Mouse (Mus musculus) E14TG2a.4 (cell line): ENCODE measurements around the gene Chd9.
A peak's percentile ranks its signal among the peaks of the same experiment; 100 is the strongest.

ENCODE experiments used
- H3K27me3 ChIP-seq: 2 replicates; pipeline ENCODE4 v1.6.1; 2014; ENCODE audit warnings: low read length, control low read depth; ENCODE audit not compliant: insufficient read depth
- H3K36me3 ChIP-seq: 2 replicates; pipeline ENCODE4 v1.6.1; 2014; ENCODE audit warnings: low read length, control low read depth; ENCODE audit not compliant: insufficient read depth
- H3K4me1 ChIP-seq: replicated peaks from 2 replicates; pipeline ENCODE4 v1.6.1; 2014; ENCODE audit warnings: low read depth, low read length, control low read depth
- H3K4me3 ChIP-seq: replicated peaks from 2 replicates; pipeline ENCODE4 v1.5.1; 2014; ENCODE audit warnings: mild to moderate bottlenecking, low read length
- H3K9me3 ChIP-seq: 2 replicates; pipeline ENCODE4 v1.6.1; 2014; ENCODE audit warnings: low read length, control low read depth
- CTCF ChIP-seq: conservative IDR thresholded peaks from 2 replicates; pipeline ENCODE4 v1.5.1; 2014; ENCODE audit warnings: low read length
- NANOG ChIP-seq: IDR thresholded peaks from 2 replicates; pipeline ENCODE4 v1.6.1; 2014; ENCODE audit warnings: borderline replicate concordance, low read length, mixed read lengths
- POU5F1 ChIP-seq: IDR thresholded peaks from 2 replicates; pipeline ENCODE4 v1.6.1; 2014; ENCODE audit warnings: low read length, borderline replicate concordance

The Chd9 gene

GRCm38 (mm10) chr8:90978720-90979119 is 150.6 kb downstream of the Chd9 start:
- Histone ChIP-seq H3K27me3 (no peaks in the 10 kb centered on the region), H3K4me1 (no peaks in the 10 kb centered on the region)
- TF ChIP-seq CTCF, result no peak
- TF ChIP-seq POU5F1, result no peak

GRCm38 (mm10) chr8:90979295-90979694 is 151.1 kb downstream of the Chd9 start:
- H3K4me3 ChIP-seq, result no peak overlapping the region
- no peak for TF ChIP-seq CTCF
- TF ChIP-seq POU5F1, result no peak
- TF ChIP-seq NANOG, result no peak
- H3K36me3 ChIP-seq, result peaks cover 76% of the 10 kb centered on the region
- H3K4me1 ChIP-seq, result no peaks in the 10 kb centered on the region
- no peaks in the 10 kb centered on the region for H3K27me3 ChIP-seq
- H3K9me3 ChIP-seq, result no peaks in the 10 kb centered on the region

More at GRCm38 (mm10) chr8:90978720-90979119, 150.6 kb downstream of the Chd9 start:
- Histone ChIP-seq H3K9me3 (no peaks in the 10 kb centered on the region), H3K4me3 (no peak overlapping the region), H3K36me3 (peaks cover 75% of the 10 kb centered on the region)

- H3K9me3 ChIP-seq, result no peaks in the 10 kb centered on the region
- H3K36me3 ChIP-seq, result peaks cover 69% of the 10 kb centered on the region
- H3K27me3 ChIP-seq, result no peaks in the 10 kb centered on the region
- no peaks in the 10 kb centered on the region for H3K4me1 ChIP-seq
- no peak overlapping the region for H3K4me3 ChIP-seq
- TF ChIP-seq POU5F1 (no peak), NANOG (no peak)
Measured at GRCm38 (mm10) chr8:90982087-90982486, 153.9 kb downstream of the Chd9 start.

- Histone ChIP-seq H3K9me3 (no peaks in the 10 kb centered on the region), H3K36me3 (peaks cover 92% of the 10 kb centered on the region), H3K4me3 (no peak overlapping the region), H3K4me1 (peaks cover 5% of the 10 kb centered on the region), H3K27me3 (no peaks in the 10 kb centered on the region)
- no peak for TF ChIP-seq NANOG
- peak; percentile 78 for TF ChIP-seq CTCF
Measured at GRCm38 (mm10) chr8:91019726-91020125, 191.6 kb downstream of the Chd9 start.

GRCm38 (mm10) chr8:91034417-91034816 is 206.3 kb downstream of the Chd9 start:
- Histone ChIP-seq H3K4me1 (no peaks in the 10 kb centered on the region), H3K4me3 (no peak overlapping the region), H3K9me3 (no peaks in the 10 kb centered on the region), H3K27me3 (no peaks in the 10 kb centered on the region), H3K36me3 (peaks cover 96% of the 10 kb centered on the region)
- TF ChIP-seq CTCF (peak; percentile 60), NANOG (no peak)

GRCm38 (mm10) chr8:91036905-91037304 is 208.8 kb downstream of the Chd9 start:
- H3K4me1 ChIP-seq, result no peaks in the 10 kb centered on the region
- H3K9me3 ChIP-seq, result no peaks in the 10 kb centered on the region
- no peaks in the 10 kb centered on the region for H3K27me3 ChIP-seq
- no peak overlapping the region for H3K4me3 ChIP-seq
- H3K36me3 ChIP-seq, result peaks cover 94% of the 10 kb centered on the region
- TF ChIP-seq CTCF (no peak), POU5F1 (no peak), NANOG (no peak)

- no peak overlapping the region for H3K4me3 ChIP-seq
Measured at GRCm38 (mm10) chr8:91038637-91039036, 210.5 kb downstream of the Chd9 start.

GRCm38 (mm10) chr8:91046370-91046769 is 218.2 kb downstream of the Chd9 start:
- Histone ChIP-seq H3K36me3 (peaks cover 72% of the 10 kb centered on the region), H3K27me3 (no peaks in the 10 kb centered on the region), H3K9me3 (no peaks in the 10 kb centered on the region), H3K4me1 (no peaks in the 10 kb centered on the region), H3K4me3 (no peak overlapping the region)
- TF ChIP-seq CTCF, result no peak
- no peak for TF ChIP-seq POU5F1
- no peak for TF ChIP-seq NANOG

More at GRCm38 (mm10) chr8:91038637-91039036, 210.5 kb downstream of the Chd9 start:
- TF ChIP-seq POU5F1 (no peak), CTCF (no peak), NANOG (no peak)
- Histone ChIP-seq H3K9me3 (no peaks in the 10 kb centered on the region), H3K4me1 (no peaks in the 10 kb centered on the region), H3K27me3 (no peaks in the 10 kb centered on the region), H3K36me3 (peaks cover 97% of the 10 kb centered on the region)

- Histone ChIP-seq H3K4me3 (no peak overlapping the region), H3K27me3 (no peaks in the 10 kb centered on the region), H3K4me1 (peaks cover 6% of the 10 kb centered on the region), H3K36me3 (peaks cover 70% of the 10 kb centered on the region), H3K9me3 (no peaks in the 10 kb centered on the region)
- TF ChIP-seq POU5F1 (no peak), CTCF (no peak), NANOG (no peak)
Measured at GRCm38 (mm10) chr8:91051037-91051436, 222.9 kb downstream of the Chd9 start.
